ENCODE assay signal across 12 mouse cellular contexts in the genomic region with DNA sequence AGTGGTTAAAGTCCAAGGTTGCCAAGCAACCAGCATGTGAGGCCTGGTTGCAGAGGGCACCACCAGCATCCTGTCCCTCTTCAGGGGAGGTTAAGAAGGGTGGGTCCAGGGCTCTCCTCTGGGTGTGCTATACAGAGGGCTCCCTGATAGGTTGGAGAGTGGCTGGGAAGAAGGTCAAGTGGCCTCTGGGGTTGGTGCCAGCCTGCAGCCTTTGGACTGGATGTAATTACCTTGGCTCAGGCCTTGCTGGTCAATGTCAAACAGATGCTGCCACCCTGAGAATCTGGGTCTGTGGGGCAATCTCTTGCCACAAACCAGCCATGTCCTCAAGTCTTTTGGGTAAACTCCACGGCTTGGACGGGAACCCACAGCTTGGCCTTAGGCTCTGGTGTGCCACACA. TPM values are rescaled to one million over a fixed set of nuclear protein-coding genes. Genes with fewer than 3 reads are reported as not detected.
DNase-seq lines count a peak whose midpoint lies in the region; TF ChIP-seq lines count a peak whose summit lies in the region.
"Had no signal": no experiment of that assay in that cellular context is flagged by ENCODE, and none has a peak within 500 bp of the region (broad histone marks: within the 10 kb centered on the region; RNA-seq: fewer than 3 reads in every experiment).

No protein-coding gene starts in this region.

- no peaks in the 10 kb centered on the region for H3K79me2 ChIP-seq in liver, adult 2 months (ENCODE audit: control insufficient read depth, insufficient read depth, low read length)

- intact Hi-C loops in heart, postnatal 10 days (cut with DNase I): no loop called here

- TF ChIP-seq CTCF in liver, adult 2 months (IDR thresholded peaks at IDR 0.05; ENCODE audit: low read depth, low read length): no peak
- TF ChIP-seq CTCF in layer of hippocampus, adult 2 months (conservative IDR thresholded peaks at IDR 0.05): no peak

- H3K4me1 ChIP-seq in liver, adult 2 months (ENCODE audit: control insufficient read depth, insufficient read depth, low read length): peaks cover 19% of the 10 kb centered on the region

- no peaks in the 10 kb centered on the region for H3K27me3 ChIP-seq in liver, adult 2 months (ENCODE audit: control insufficient read depth, insufficient read depth, low read length)
- H3K27me3 ChIP-seq: midbrain, embryonic 15.5 days had no signal

- 23% methylated on average over 2 of the region's 2 CpGs for WGBS in liver, adult 2 months

- H3K36me3 ChIP-seq in liver, adult 2 months (ENCODE audit: control insufficient read depth, insufficient read depth, low read length): no peaks in the 10 kb centered on the region
- H3K36me3 ChIP-seq: midbrain, embryonic 15.5 days had no signal

- no peak overlapping the region for H3K9ac ChIP-seq in liver, adult 2 months (ENCODE audit: low read depth, low read length)
- H3K9ac ChIP-seq: midbrain, embryonic 15.5 days had no signal

- no peak for TF ChIP-seq POLR2A in liver, adult 2 months (IDR thresholded peaks at IDR 0.05; ENCODE audit: extremely low read depth, insufficient read depth, low read length)

- no peak overlapping the region for H3K4me3 ChIP-seq in liver, adult 2 months (ENCODE audit: insufficient read depth, low read depth, low read length)
- no peak overlapping the region for H3K4me3 ChIP-seq in layer of hippocampus, adult 2 months
- H3K4me3 ChIP-seq: midbrain, embryonic 15.5 days had no signal

- peak; percentile 57 for DNase-seq in adrenal gland, postnatal 10 days
- no peak for DNase-seq in adrenal gland, adult 18-20 months (ENCODE audit: low spot score in 2 of 2)
- DNase-seq in heart, postnatal 10 days: peak; percentile 22 to 37
- DNase-seq in heart, postnatal 4 days: no peak
- peak; percentile 86 for DNase-seq in liver, adult 2 months (ENCODE audit: extremely low read depth, low read depth, low spot score)
- no peak for DNase-seq in liver
- DNase-seq in kidney, postnatal 14 days: peak; percentile 53
- DNase-seq in layer of hippocampus, adult 2 months (ENCODE audit: low spot score in 2 of 2): no peak
- DNase-seq: right cerebral cortex, postnatal 14 days had no signal

- no peak overlapping the region for H3K27ac ChIP-seq in liver, adult 2 months (replicated peaks; ENCODE audit: insufficient read depth, low read depth, low read length)
- no peak overlapping the region for H3K27ac ChIP-seq in layer of hippocampus, adult 2 months
- H3K27ac ChIP-seq: midbrain, embryonic 15.5 days had no signal

RNA-seq across cellular contexts. Expression of gene Loxl4, which starts 11.2 kb away (rescaled TPM):
- total RNA-seq in adrenal gland, postnatal 10 days (2021): 1 to 10 TPM; 1.8 to 2.7 TPM
- total RNA-seq in adrenal gland, adult 18-20 months (2021): 10 to 100 TPM in 1 of 2 experiments, 1 to 10 TPM in 1; 2.0 to 11.5 TPM
- 1 to 10 TPM; 1.1 to 1.6 TPM for total RNA-seq in heart, postnatal 10 days (2021)
- total RNA-seq in heart, postnatal 4 days (2021): 1 to 10 TPM; 1.9 TPM
- total RNA-seq in liver, adult 2 months (2014; rRNA removed): 0.74 and 1.1 TPM in 2 replicates
- 2.3 and 4.3 TPM in 2 replicates for polyA plus RNA-seq in liver, adult 2 months (2012; rRNA removed)
- total RNA-seq in layer of hippocampus, adult 2 months (2021): under 1 TPM; 0.26 to 0.32 TPM
- total RNA-seq: granulocyte monocyte progenitor cell, adult 5-6 weeks; megakaryocyte progenitor cell, adult 5-6 weeks had no signal

Comparison
In these comparisons a context has a peak if more than half of its experiments do, and no peak if none do; other contexts are left out.
1. DNase-seq: peak in adrenal gland, postnatal 10 days (single experiment), heart, postnatal 10 days (2 of 2), liver, adult 2 months (single experiment) and kidney, postnatal 14 days (single experiment); none in adrenal gland, adult 18-20 months (0 of 2), heart, postnatal 4 days (single experiment), liver (single experiment) and layer of hippocampus, adult 2 months (0 of 2).